Mouse (Mus musculus): Measurements from ENCODE around the gene Flt3.
A peak's percentile ranks its signal among the peaks of the same experiment; 100 is the strongest.

Flt3 gene

GRCm38 (mm10) chr5:147291764-147292505 lies 108.4 kb downstream of the Flt3 start:
- no peak for DNase-seq (ENCODE audit: low read depth, low spot score)

- DNase-seq (ENCODE audit: low read depth, low spot score) = peak; percentile 11
Observed at GRCm38 (mm10) chr5:147284365-147284764, 115.9 kb downstream of the Flt3 start.

Measured in CD4-positive, CD25-positive, alpha-beta regulatory T cell, adult 2 months (primary cell).